ENCODE assay signal across 12 mouse cellular contexts in genomic region chr15:9130772-9131498, GRCm38 (mm10). TPM values are rescaled to one million over a fixed set of nuclear protein-coding genes. Genes with fewer than 3 reads are reported as not detected.
DNase-seq lines count a peak whose midpoint lies in the region; ATAC-seq lines count a peak whose summit lies in the region.
"Had no signal": no experiment of that assay in that cellular context is flagged by ENCODE, and none has a peak within 500 bp of the region (broad histone marks: within the 10 kb centered on the region; RNA-seq: fewer than 3 reads in every experiment).

No protein-coding gene starts in this region.

- H3K27ac ChIP-seq in forebrain, embryonic 16.5 days (ENCODE audit: low read length): no peak overlapping the region
- peak overlapping the region; percentile 99 for H3K27ac ChIP-seq in macrophage
- H3K27ac ChIP-seq: heart, embryonic 15.5 days; neural tube, embryonic 12.5 days had no signal

- H3K27me3 ChIP-seq in forebrain, embryonic 16.5 days (replicated peaks; ENCODE audit: control insufficient read depth, insufficient read depth, low read length): no peaks in the 10 kb centered on the region
- H3K27me3 ChIP-seq: heart, embryonic 15.5 days; neural tube, embryonic 12.5 days had no signal

- peaks cover 85% of the 10 kb centered on the region for H3K79me2 ChIP-seq in macrophage (ENCODE audit: inconsistent target)

- H3K4me3 ChIP-seq in forebrain, embryonic 16.5 days (replicated peaks; ENCODE audit: low read length): no peak overlapping the region
- no peak overlapping the region for H3K4me3 ChIP-seq in macrophage (ENCODE audit: inconsistent target)
- H3K4me3 ChIP-seq: heart, embryonic 15.5 days; neural tube, embryonic 12.5 days had no signal

- H3K9ac ChIP-seq in forebrain, embryonic 16.5 days (replicated peaks; ENCODE audit: low read depth, low read length): no peak overlapping the region
- H3K9ac ChIP-seq: heart, embryonic 15.5 days; lung, embryonic 14.5 days; neural tube, embryonic 12.5 days had no signal

- H3K36me3 ChIP-seq in forebrain, embryonic 16.5 days (ENCODE audit: control insufficient read depth, insufficient read depth): peaks cover 11% of the 10 kb centered on the region
- H3K36me3 ChIP-seq in macrophage (ENCODE audit: inconsistent target): peaks cover 13% of the 10 kb centered on the region; the same call in 1 of the 2 replicates

- no peak overlapping the region for H3K4me2 ChIP-seq in forebrain, embryonic 16.5 days (ENCODE audit: low read length)
- H3K4me2 ChIP-seq: heart, embryonic 15.5 days; lung, embryonic 14.5 days; neural tube, embryonic 12.5 days had no signal

- no peaks in the 10 kb centered on the region for H3K9me3 ChIP-seq in forebrain, embryonic 16.5 days (ENCODE audit: control insufficient read depth, low read length)
- H3K9me3 ChIP-seq: heart, embryonic 15.5 days; neural tube, embryonic 12.5 days had no signal

- intact Hi-C loops in left cerebral cortex, postnatal 14 days (cut with DNase I): no loop called here
- intact Hi-C loops in left cerebral cortex, postnatal 10 days (cut with DNase I): no loop called here

- WGBS in forebrain, embryonic 16.5 days: 74% methylated on average over 9 of the region's 9 CpGs
- 80% methylated on average over 8 of the region's 9 CpGs for WGBS in macrophage (ENCODE audit: missing documents)

- DNase-seq in cerebellum, postnatal 10 days: peak; percentile 38 to 39
- no peak for DNase-seq in cerebellum, postnatal 14 days
- peak; percentile 24 to 26 for DNase-seq in left cerebral cortex, postnatal 14 days (ENCODE audit: low spot score in 2 of 2)
- DNase-seq in left cerebral cortex, postnatal 10 days (ENCODE audit: extremely low spot score in 1 of 2, low spot score in 2 of 2): no peak
- DNase-seq in c-Kit-positive CD71-positive TER-119-positive erythroid progenitor cells, embryonic 14.5 days (ENCODE audit: low spot score): no peak
- no peak for DNase-seq in spleen, postnatal 14 days (ENCODE audit: low spot score in 2 of 2)
- DNase-seq: kidney, postnatal 14 days; lung, embryonic 14.5 days had no signal

- H3K4me1 ChIP-seq in forebrain, embryonic 16.5 days (replicated peaks; ENCODE audit: control insufficient read depth, insufficient read depth, low read length): peaks cover 12% of the 10 kb centered on the region
- H3K4me1 ChIP-seq: neural tube, embryonic 12.5 days had no signal

- ATAC-seq in forebrain, embryonic 16.5 days: peak; percentile 32; the same call in 1 of the 2 replicates

RNA-seq across cellular contexts. Expression of gene Lmbrd2, which starts 9.4 kb away (rescaled TPM):
- total RNA-seq in left cerebral cortex, postnatal 14 days (2021): 10 to 100 TPM; 65.7 to 66.0 TPM
- total RNA-seq in left cerebral cortex, postnatal 10 days (2021): 10 to 100 TPM; 60.0 to 63.3 TPM
- 4.2 and 4.5 TPM in 2 replicates for polyA plus RNA-seq in forebrain, embryonic 16.5 days (2015; fragmentation: Nextera tagmentation; extraction: Ambion mirVana)
- 100 to 1,000 TPM in 2 of 26 experiments, 10 to 100 TPM in 22, 1 to 10 TPM in 2; 9.4 to 116 (median 55.5) TPM for total RNA-seq in macrophage (2018; cell fraction: chromatin; rRNA removed)
- total RNA-seq in macrophage (2018; cell fraction: cytosol; rRNA removed): 10 to 100 TPM; 21.2 to 97.6 (median 50.1) TPM
- 100 to 1,000 TPM in 3 of 26 experiments, 10 to 100 TPM in 23; 16.9 to 134 (median 60.0) TPM for total RNA-seq in macrophage (2018; cell fraction: nucleus; rRNA removed)
- polyA plus RNA-seq in macrophage (2018): 27.7 to 35.1 TPM (median 34.0 TPM) in 3 replicates

RNA-seq across cellular contexts. Expression of gene Skp2, which starts 24.3 kb away (rescaled TPM):
- 1 to 10 TPM; 4.3 to 5.5 TPM for total RNA-seq in left cerebral cortex, postnatal 14 days (2021)
- total RNA-seq in left cerebral cortex, postnatal 10 days (2021): 1 to 10 TPM; 5.9 to 6.0 TPM
- 35.0 and 41.2 TPM in 2 replicates for polyA plus RNA-seq in forebrain, embryonic 16.5 days (2015; fragmentation: Nextera tagmentation; extraction: Ambion mirVana)
- total RNA-seq in macrophage (2018; cell fraction: chromatin; rRNA removed): 10 to 100 TPM in 17 of 26 experiments, 1 to 10 TPM in 9; 3.1 to 79.0 (median 15.4) TPM
- 10 to 100 TPM in 9 of 26 experiments, 1 to 10 TPM in 16, under 1 TPM in 1; 0.53 to 15.6 (median 8.8) TPM for total RNA-seq in macrophage (2018; cell fraction: cytosol; rRNA removed)
- total RNA-seq in macrophage (2018; cell fraction: nucleus; rRNA removed): 10 to 100 TPM in 16 of 26 experiments, 1 to 10 TPM in 10; 2.5 to 68.6 (median 14.6) TPM
- 11.8 to 12.1 TPM (median 11.9 TPM) in 3 replicates for polyA plus RNA-seq in macrophage (2018)

RNA-seq across cellular contexts. Expression of gene Nadk2, which starts 59.9 kb away (rescaled TPM):
- total RNA-seq in left cerebral cortex, postnatal 14 days (2021): 10 to 100 TPM; 40.9 to 46.2 TPM
- 10 to 100 TPM; 30.7 to 34.9 TPM for total RNA-seq in left cerebral cortex, postnatal 10 days (2021)
- 22.7 and 26.1 TPM in 2 replicates for polyA plus RNA-seq in forebrain, embryonic 16.5 days (2015; fragmentation: Nextera tagmentation; extraction: Ambion mirVana)
- 10 to 100 TPM in 18 of 26 experiments, 1 to 10 TPM in 8; 1.2 to 43.8 (median 17.9) TPM for total RNA-seq in macrophage (2018; cell fraction: chromatin; rRNA removed)
- 10 to 100 TPM in 8 of 26 experiments, 1 to 10 TPM in 18; 3.4 to 13.6 (median 7.4) TPM for total RNA-seq in macrophage (2018; cell fraction: cytosol; rRNA removed)
- 10 to 100 TPM in 9 of 26 experiments, 1 to 10 TPM in 17; 3.0 to 27.6 (median 8.3) TPM for total RNA-seq in macrophage (2018; cell fraction: nucleus; rRNA removed)
- polyA plus RNA-seq in macrophage (2018): 7.8 to 10.3 TPM (median 8.3 TPM) in 3 replicates

Comparison
In these comparisons a context has a peak if more than half of its experiments do, and no peak if none do; other contexts are left out.
1. DNase-seq: peak in cerebellum, postnatal 10 days (2 of 2) and left cerebral cortex, postnatal 14 days (2 of 2); none in cerebellum, postnatal 14 days (0 of 2), left cerebral cortex, postnatal 10 days (0 of 2), c-Kit-positive CD71-positive TER-119-positive erythroid progenitor cells, embryonic 14.5 days (single experiment) and spleen, postnatal 14 days (0 of 2).